23 mouse cellular contexts compared by ENCODE assay signal in genomic region chr19:27243527-27243926, GRCm38 (mm10).
"Had no signal": no experiment of that assay in that cellular context is flagged by ENCODE, and none has a peak within 500 bp of the region (broad histone marks: within the 10 kb centered on the region; RNA-seq: fewer than 3 reads in every experiment).

No protein-coding gene starts in this region.

- H3K36me3 ChIP-seq: limb, embryonic 10.5 days; liver, embryonic 15.5 days; stomach, embryonic 15.5 days had no signal

- H3K27ac ChIP-seq: layer of hippocampus, adult 2 months; limb, embryonic 10.5 days; limb, embryonic 13.5 days; liver, embryonic 12.5 days; liver, embryonic 15.5 days; lung, embryonic 15.5 days; midbrain, embryonic 10.5 days; midbrain, embryonic 13.5 days; neural tube, embryonic 13.5 days; stomach, embryonic 15.5 days had no signal

- ATAC-seq: liver, embryonic 12.5 days; midbrain, embryonic 13.5 days; midbrain, embryonic 16.5 days had no signal

- DNase-seq: kidney, postnatal 14 days; layer of hippocampus, adult 9-11 months; liver; lung, adult 18-20 months; lung, postnatal 10 days; lung, postnatal 36 days; retina, postnatal 1 day; right cerebral cortex, postnatal 25 days; spleen, adult 18-20 months; thymus, postnatal 25 days had no signal

- H3K4me2 ChIP-seq: limb, embryonic 13.5 days; liver, embryonic 12.5 days; liver, embryonic 15.5 days; lung, embryonic 15.5 days; midbrain, embryonic 13.5 days; neural tube, embryonic 13.5 days; stomach, embryonic 15.5 days had no signal

- H3K27me3 ChIP-seq: limb, embryonic 13.5 days; liver, embryonic 12.5 days; liver, embryonic 15.5 days; lung, embryonic 15.5 days; megakaryocyte, embryonic 14.5 days; midbrain, embryonic 13.5 days; neural tube, embryonic 13.5 days; stomach, embryonic 15.5 days had no signal

- H3K9ac ChIP-seq: limb, embryonic 13.5 days; liver, embryonic 12.5 days; liver, embryonic 15.5 days; lung, embryonic 15.5 days; midbrain, embryonic 13.5 days; neural tube, embryonic 13.5 days; stomach, embryonic 15.5 days had no signal

- H3K4me3 ChIP-seq: layer of hippocampus, adult 2 months; limb, embryonic 10.5 days; limb, embryonic 13.5 days; liver, embryonic 12.5 days; liver, embryonic 15.5 days; lung, embryonic 15.5 days; megakaryocyte, embryonic 14.5 days; midbrain, embryonic 10.5 days; midbrain, embryonic 13.5 days; myocyte; neural tube, embryonic 13.5 days; stomach, embryonic 15.5 days had no signal

- H3K4me1 ChIP-seq: limb, embryonic 10.5 days; limb, embryonic 13.5 days; liver, embryonic 12.5 days; liver, embryonic 15.5 days; lung, embryonic 15.5 days; megakaryocyte, embryonic 14.5 days; midbrain, embryonic 10.5 days; midbrain, embryonic 13.5 days; neural tube, embryonic 13.5 days; stomach, embryonic 15.5 days had no signal

- H3K9me3 ChIP-seq: limb, embryonic 10.5 days; limb, embryonic 13.5 days; liver, embryonic 12.5 days; liver, embryonic 15.5 days; lung, embryonic 15.5 days; megakaryocyte, embryonic 14.5 days; midbrain, embryonic 10.5 days; midbrain, embryonic 13.5 days; neural tube, embryonic 13.5 days; stomach, embryonic 15.5 days had no signal
